Mouse (Mus musculus) lung, adult 2 months (tissue): Measurements from ENCODE around the gene Dmpk.

ENCODE experiments used
- CTCF ChIP-seq: fragments of 200-500 bp; IDR thresholded peaks from 2 replicates; pipeline ENCODE4 v1.5.1; 2011; ENCODE audit warnings: mild to moderate bottlenecking, low read length, control low read depth; ENCODE audit not compliant: insufficient read depth
- POLR2A ChIP-seq: fragments of 200-500 bp; IDR thresholded peaks from 2 replicates; pipeline ENCODE4 v1.6.1; 2011; ENCODE audit warnings: low read depth, mild to moderate bottlenecking, control low read depth, low read length, borderline replicate concordance; ENCODE audit errors: extremely low read depth

DNA sequence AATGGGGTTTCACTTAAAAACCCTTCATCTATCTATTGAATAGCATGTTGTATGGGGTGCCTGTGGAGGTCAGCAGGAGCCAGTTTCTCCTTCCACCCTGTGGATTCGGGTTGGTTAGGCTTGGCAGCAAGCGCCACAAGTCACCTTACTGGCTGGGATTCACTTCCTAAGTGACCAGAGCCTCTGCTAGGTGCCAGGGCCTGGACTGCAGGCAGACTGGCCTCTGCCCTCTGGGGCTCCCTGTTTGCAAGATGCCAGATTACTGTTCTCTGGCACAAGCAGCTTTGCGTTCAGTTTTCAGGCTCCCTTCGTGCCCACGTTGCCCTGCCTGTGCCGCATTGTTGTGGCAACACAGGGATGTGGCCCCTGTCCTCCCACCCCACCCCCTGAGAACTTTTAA is 41.1 kb downstream of the Dmpk start:
- TF ChIP-seq CTCF = no peak
- no peak for TF ChIP-seq POLR2A
